Mouse (Mus musculus): ENCODE measurements around the gene Arpc2. TPM values are rescaled to one million over a fixed set of nuclear protein-coding genes. Genes with fewer than 3 reads are reported as not detected.

The Arpc2 gene
- total and polyA plus RNA-seq, 3 experiments: 108 to 423 (median 141) TPM

DNA sequence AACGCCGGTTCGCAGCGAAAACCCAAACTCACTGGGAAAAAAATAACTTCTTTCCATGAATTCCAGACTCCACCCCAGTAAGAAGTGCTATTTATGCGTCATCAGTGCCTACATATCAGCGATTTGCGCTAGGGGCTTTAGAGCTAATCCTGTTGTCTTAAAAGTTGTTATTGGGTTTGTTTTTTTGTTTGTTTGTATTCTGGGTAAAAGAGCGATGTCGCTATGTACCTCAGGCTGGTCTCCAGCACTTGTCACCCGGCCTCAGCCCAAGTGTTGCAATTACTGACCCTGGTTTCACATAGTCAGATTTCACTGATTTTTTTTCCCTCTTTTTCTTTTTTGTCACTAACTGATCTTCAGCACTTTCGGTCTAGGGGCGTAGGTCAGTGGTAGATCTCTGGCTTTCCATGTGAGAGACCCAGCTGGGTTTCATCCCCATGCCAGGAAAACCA, 68.5 kb downstream of the Arpc2 start:
- H3K4me3 ChIP-seq (ENCODE audit: control insufficient read depth in 1 of 2, insufficient read depth in 1 of 2, low read depth in 2 of 2, low read length in 2 of 2): peak overlapping the region; percentile 91 to 94
- H3K9ac ChIP-seq (ENCODE audit: control insufficient read depth, low read depth, low read length, poor library complexity, severe bottlenecking): peak overlapping the region; percentile 86
- H3K4me1 ChIP-seq (ENCODE audit: control insufficient read depth in 1 of 2, insufficient read depth in 2 of 2, low read length in 2 of 2): peaks cover 2 to 41% of the 10 kb centered on the region in 2 experiments; a peak in 3 of 4 replicates
- no peaks in the 10 kb centered on the region for H3K27me3 ChIP-seq (ENCODE audit: control insufficient read depth in 1 of 2, insufficient read depth in 2 of 2, low read length in 2 of 2)
- H3K36me3 ChIP-seq (ENCODE audit: control insufficient read depth in 1 of 2, insufficient read depth in 2 of 2, low read length in 2 of 2): peaks cover 0 to 30% of the 10 kb centered on the region in 2 experiments; a peak in 2 of 4 replicates
- H3K79me2 ChIP-seq (ENCODE audit: control insufficient read depth, insufficient read depth, low read length, poor library complexity): peaks cover 14% of the 10 kb centered on the region
- H3K9me3 ChIP-seq (replicated peaks; ENCODE audit: insufficient read depth, low read length): no peaks in the 10 kb centered on the region
- TF ChIP-seq SMC3 (IDR thresholded peaks at IDR 0.05; ENCODE audit: low read depth, low read length) (no peak), TAL1 (IDR thresholded peaks at IDR 0.05; ENCODE audit: low read length) (no peak), POLR2AphosphoS5 (IDR thresholded peaks at IDR 0.05; ENCODE audit: borderline replicate concordance, low read depth, low read length) (no peak), MAX (IDR thresholded peaks at IDR 0.05; ENCODE audit: low read length) (no peak), ETS1 (IDR thresholded peaks at IDR 0.05; ENCODE audit: low read depth, low read length) (no peak), NRF1 (IDR thresholded peaks at IDR 0.05; ENCODE audit: insufficient read depth, low read depth, low read length, poor library complexity, severe bottlenecking) (no peak), NELFE (IDR thresholded peaks at IDR 0.05; ENCODE audit: low read depth, low read length) (no peak), MXI1 (IDR thresholded peaks at IDR 0.05; ENCODE audit: low read depth, low read length) (no peak), ZMIZ1 (IDR thresholded peaks at IDR 0.05; ENCODE audit: low read depth, low read length) (no peak), ZNF384 (IDR thresholded peaks at IDR 0.05; ENCODE audit: low read depth, low read length) (no peak)
- H3K27ac ChIP-seq (ENCODE audit: control insufficient read depth, low read depth, low read length): no peak overlapping the region
- no peak for DNase-seq (ENCODE audit: low read depth, low spot score)

DNA sequence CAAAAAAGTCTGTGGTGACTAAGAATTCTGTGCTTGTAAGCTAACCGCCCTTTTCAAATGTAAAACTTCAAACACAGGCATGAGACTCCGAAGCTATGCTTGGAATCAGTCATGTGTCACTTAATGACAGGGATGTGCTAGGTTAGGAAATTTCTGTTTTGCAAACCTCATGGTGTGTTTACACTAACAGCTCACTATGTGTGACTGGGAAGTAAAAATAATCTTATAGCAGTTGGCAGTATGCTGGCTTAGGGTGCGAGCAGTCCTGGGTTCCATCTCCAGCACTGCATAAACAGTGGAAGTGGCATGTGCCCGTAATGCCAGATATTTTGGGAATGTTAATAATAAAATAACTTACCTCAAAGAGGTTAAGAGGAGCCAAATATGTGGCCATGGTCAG, 69.1 kb downstream of the Arpc2 start:
- Histone ChIP-seq H3K9ac (ENCODE audit: control insufficient read depth, low read depth, low read length, poor library complexity, severe bottlenecking) (no peak overlapping the region), H3K4me1 (ENCODE audit: control insufficient read depth in 1 of 2, insufficient read depth in 2 of 2, low read length in 2 of 2) (peaks cover 0 to 36% of the 10 kb centered on the region in 2 experiments; a peak in 2 of 4 replicates), H3K36me3 (ENCODE audit: control insufficient read depth in 1 of 2, insufficient read depth in 2 of 2, low read length in 2 of 2) (peaks cover 0 to 26% of the 10 kb centered on the region in 2 experiments; a peak in 2 of 4 replicates), H3K79me2 (ENCODE audit: control insufficient read depth, insufficient read depth, low read length, poor library complexity) (peaks cover 14% of the 10 kb centered on the region), H3K9me3 (replicated peaks; ENCODE audit: insufficient read depth, low read length) (no peaks in the 10 kb centered on the region), H3K27ac (ENCODE audit: control insufficient read depth, low read depth, low read length) (no peak overlapping the region), H3K27me3 (ENCODE audit: control insufficient read depth in 1 of 2, insufficient read depth in 2 of 2, low read length in 2 of 2) (no peaks in the 10 kb centered on the region), H3K4me3 (ENCODE audit: control insufficient read depth in 1 of 2, insufficient read depth in 1 of 2, low read depth in 2 of 2, low read length in 2 of 2) (no peak overlapping the region)
- no peak for TF ChIP-seq TBP (IDR thresholded peaks at IDR 0.05; ENCODE audit: low read depth, low read length)
- TF ChIP-seq GATA1 (IDR thresholded peaks at IDR 0.05; ENCODE audit: low read depth, low read length): no peak
- no peak for TF ChIP-seq TCF12 (IDR thresholded peaks at IDR 0.05; ENCODE audit: low read depth, low read length)
- no peak for TF ChIP-seq NELFE (IDR thresholded peaks at IDR 0.05; ENCODE audit: low read depth, low read length)
- no peak for TF ChIP-seq CHD2 (IDR thresholded peaks at IDR 0.05; ENCODE audit: low read length)
- no peak for TF ChIP-seq USF2 (IDR thresholded peaks at IDR 0.05; ENCODE audit: borderline replicate concordance in 1 of 2, insufficient read depth in 1 of 2, low read depth in 1 of 2, low read length in 2 of 2)
- TF ChIP-seq HCFC1 (IDR thresholded peaks at IDR 0.05; ENCODE audit: low read depth, low read length): no peak
- no peak for TF ChIP-seq POLR2AphosphoS2 (IDR thresholded peaks at IDR 0.05; ENCODE audit: low read length)
- no peak for TF ChIP-seq ZKSCAN1 (IDR thresholded peaks at IDR 0.05; ENCODE audit: low read depth, low read length)
- TF ChIP-seq RAD21 (IDR thresholded peaks at IDR 0.05; ENCODE audit: low read depth, low read length): no peak
- no peak for TF ChIP-seq JUND (IDR thresholded peaks at IDR 0.05; ENCODE audit: low read depth, low read length)
- TF ChIP-seq CTCF (IDR thresholded peaks at IDR 0.05 in 2 of 3, conservative IDR thresholded peaks at IDR 0.05 in 1 of 3; ENCODE audit: control insufficient read depth in 1 of 3, insufficient read depth in 1 of 3, low read depth in 2 of 3, low read length in 3 of 3, poor library complexity in 1 of 3, severe bottlenecking in 1 of 3): no peak
- no peak for DNase-seq (ENCODE audit: low read depth, low spot score)

Measured in MEL (cell line).